Mouse (Mus musculus): ENCODE results near the gene Cdh23. TPM values are rescaled to one million over a fixed set of nuclear protein-coding genes. Genes with fewer than 3 reads are reported as not detected.
A peak's percentile ranks its signal among the peaks of the same experiment; 100 is the strongest.

The Cdh23 gene
- polyA plus RNA-seq, 1 experiment from 2014 or later, result 0.35 TPM

DNA sequence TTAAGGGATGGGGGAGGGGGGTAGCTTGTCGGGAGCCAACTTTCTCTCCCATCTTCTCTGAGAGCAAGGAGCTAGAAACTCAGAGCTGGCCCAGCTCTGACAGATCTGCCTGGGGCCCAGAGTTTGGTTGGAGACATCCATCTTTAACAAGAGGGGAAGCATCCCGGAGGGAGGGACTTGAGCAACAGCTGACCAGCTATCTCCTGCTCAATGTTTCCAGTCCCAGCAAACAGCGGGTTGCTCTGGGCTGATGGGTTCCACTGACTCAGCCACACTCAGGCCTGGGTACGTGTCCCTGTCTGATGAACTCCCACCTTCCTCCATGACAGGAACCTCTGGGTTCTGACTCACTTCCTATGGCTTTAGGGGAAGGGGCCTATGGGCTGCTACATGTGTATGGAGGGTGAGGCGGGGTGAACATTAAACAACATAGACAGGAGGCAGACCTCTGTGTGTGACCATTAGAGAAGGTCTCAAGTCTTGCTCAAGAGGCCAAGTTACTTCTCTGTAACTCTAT lies 305.3 kb downstream of the Cdh23 start:
- Histone ChIP-seq H3K27ac (ENCODE audit: low read length) (no peak overlapping the region), H3K27me3 (replicated peaks; ENCODE audit: insufficient read depth, low read length) (no peaks in the 10 kb centered on the region), H3K9ac (replicated peaks; ENCODE audit: low read depth) (no peak overlapping the region), H3K4me3 (ENCODE audit: low read depth, low read length) (no peak overlapping the region), H3K36me3 (ENCODE audit: insufficient read depth, low read length) (no peaks in the 10 kb centered on the region), H3K4me1 (ENCODE audit: insufficient read depth, low read depth, low read length) (no peaks in the 10 kb centered on the region), H3K9me3 (ENCODE audit: low read length) (no peaks in the 10 kb centered on the region), H3K4me2 (replicated peaks; ENCODE audit: low read depth, low read length) (no peak overlapping the region)
- WGBS, result 75% methylated on average over 5 of the region's 5 CpGs
- TF ChIP-seq EP300 (IDR thresholded peaks at IDR 0.05), result no peak
- TF ChIP-seq CTCF (IDR thresholded peaks at IDR 0.05), result no peak
- DNase-seq (ENCODE audit: low spot score) (peak; percentile 29), ATAC-seq (peak; percentile 39; the same call in 1 of the 2 replicates)

DNA sequence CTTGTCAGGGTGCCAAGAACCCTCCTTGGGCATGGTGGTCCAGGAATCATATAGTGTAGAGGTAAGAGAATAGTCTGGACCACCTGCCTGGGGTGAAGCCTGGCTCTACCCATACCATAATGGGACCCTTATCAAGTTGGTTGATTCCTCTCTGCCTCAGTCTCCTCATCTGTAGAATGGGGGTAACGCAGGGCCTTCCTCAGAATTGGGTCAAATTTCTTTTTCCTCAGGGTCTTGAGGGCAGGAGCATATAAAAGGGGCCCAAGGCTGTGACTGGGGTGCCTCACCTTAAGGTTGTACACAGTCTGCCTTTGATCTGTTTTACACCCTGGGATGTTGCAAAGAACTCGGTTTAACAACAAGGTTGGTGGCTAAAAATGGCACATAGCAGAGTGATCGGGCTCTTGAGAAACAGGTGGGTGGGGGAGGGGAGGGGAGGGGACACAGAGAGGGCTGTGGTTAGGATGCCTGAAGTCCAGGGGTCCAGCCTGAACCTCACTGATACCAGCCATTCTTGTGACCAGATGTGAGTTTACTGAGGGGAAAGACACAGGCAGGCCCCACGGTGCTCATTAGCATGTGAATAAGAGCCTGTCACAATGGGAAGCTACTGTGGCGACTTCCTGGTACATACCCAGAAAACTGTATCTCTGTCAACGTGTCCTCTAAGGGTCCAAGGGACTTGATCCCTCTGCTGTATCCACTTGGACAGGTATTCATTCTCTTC lies 305.9 kb downstream of the Cdh23 start:
- no peak for TF ChIP-seq CTCF (IDR thresholded peaks at IDR 0.05)
- no peak for TF ChIP-seq EP300 (IDR thresholded peaks at IDR 0.05)
- Histone ChIP-seq H3K4me1 (ENCODE audit: insufficient read depth, low read depth, low read length) (no peaks in the 10 kb centered on the region), H3K27me3 (replicated peaks; ENCODE audit: insufficient read depth, low read length) (no peaks in the 10 kb centered on the region), H3K4me3 (ENCODE audit: low read depth, low read length) (no peak overlapping the region), H3K9ac (replicated peaks; ENCODE audit: low read depth) (no peak overlapping the region), H3K4me2 (replicated peaks; ENCODE audit: low read depth, low read length) (no peak overlapping the region), H3K27ac (ENCODE audit: low read length) (no peak overlapping the region), H3K36me3 (ENCODE audit: insufficient read depth, low read length) (no peaks in the 10 kb centered on the region), H3K9me3 (ENCODE audit: low read length) (no peaks in the 10 kb centered on the region)
- ATAC-seq (no peak), DNase-seq (ENCODE audit: low spot score) (no peak)
- 56% methylated on average over 6 of the region's 6 CpGs for WGBS

DNA sequence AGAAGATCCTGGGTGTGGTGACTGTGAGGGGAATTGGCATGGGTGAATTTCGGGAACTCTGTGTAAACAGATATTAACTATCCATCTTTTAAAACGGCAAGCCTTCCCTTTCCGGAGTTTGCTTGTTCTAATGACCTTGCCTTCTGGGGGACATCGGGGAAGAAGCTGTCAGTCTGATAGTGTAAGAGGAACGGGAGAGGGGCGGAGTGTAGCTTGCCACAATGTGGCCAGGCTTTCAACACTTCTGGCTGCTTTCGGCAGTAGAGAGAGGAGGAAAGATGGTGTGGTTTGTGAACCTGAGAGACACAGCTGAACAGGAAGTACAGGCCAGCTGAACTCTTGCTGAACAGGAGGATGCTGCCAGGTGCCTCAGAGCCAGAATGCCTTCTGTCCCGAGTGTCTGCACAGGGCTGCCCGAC lies 306.8 kb downstream of the Cdh23 start:
- ATAC-seq, result peak; percentile 53
- TF ChIP-seq EP300 (IDR thresholded peaks at IDR 0.05) (peak; percentile 68), CTCF (IDR thresholded peaks at IDR 0.05) (no peak)
- Histone ChIP-seq H3K4me1 (ENCODE audit: insufficient read depth, low read depth, low read length) (no peaks in the 10 kb centered on the region), H3K4me3 (ENCODE audit: low read depth, low read length) (no peak overlapping the region), H3K9me3 (ENCODE audit: low read length) (no peaks in the 10 kb centered on the region), H3K27me3 (replicated peaks; ENCODE audit: insufficient read depth, low read length) (no peaks in the 10 kb centered on the region), H3K27ac (ENCODE audit: low read length) (no peak overlapping the region), H3K9ac (replicated peaks; ENCODE audit: low read depth) (no peak overlapping the region), H3K36me3 (ENCODE audit: insufficient read depth, low read length) (no peaks in the 10 kb centered on the region), H3K4me2 (replicated peaks; ENCODE audit: low read depth, low read length) (no peak overlapping the region)
- 15% methylated on average over 9 of the region's 9 CpGs for WGBS
- DNase-seq (ENCODE audit: low spot score), result peak; percentile 62

DNA sequence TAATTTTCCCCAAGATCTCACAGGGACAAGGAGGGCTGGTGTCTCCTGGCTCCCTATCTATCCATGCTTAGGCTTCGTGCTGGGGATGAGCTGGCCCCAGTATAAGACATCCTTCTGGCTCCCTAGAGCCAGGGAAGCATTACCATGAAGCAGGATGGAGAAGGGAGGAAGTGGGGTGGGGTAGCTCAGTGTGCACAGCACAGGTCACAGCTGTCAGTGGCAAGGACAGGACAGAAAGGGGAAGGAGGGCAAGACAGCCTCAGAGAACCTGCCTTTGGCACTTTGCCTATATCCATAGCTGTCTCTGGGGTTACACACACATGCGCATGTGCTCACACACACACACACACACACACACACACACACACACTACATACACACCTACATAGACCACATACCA lies 308.0 kb downstream of the Cdh23 start:
- TF ChIP-seq EP300 (IDR thresholded peaks at IDR 0.05), result no peak
- TF ChIP-seq CTCF (IDR thresholded peaks at IDR 0.05), result no peak
- no peaks in the 10 kb centered on the region for H3K4me1 ChIP-seq (ENCODE audit: insufficient read depth, low read depth, low read length)
- no peaks in the 10 kb centered on the region for H3K36me3 ChIP-seq (ENCODE audit: insufficient read depth, low read length)
- H3K4me3 ChIP-seq (ENCODE audit: low read depth, low read length), result no peak overlapping the region
- no peak overlapping the region for H3K27ac ChIP-seq (ENCODE audit: low read length)
- WGBS, result 66% methylated on average over 2 of the region's 2 CpGs
- no peaks in the 10 kb centered on the region for H3K9me3 ChIP-seq (ENCODE audit: low read length)
- no peaks in the 10 kb centered on the region for H3K27me3 ChIP-seq (replicated peaks; ENCODE audit: insufficient read depth, low read length)
- no peak overlapping the region for H3K9ac ChIP-seq (replicated peaks; ENCODE audit: low read depth)
- no peak for DNase-seq (ENCODE audit: low spot score)
- no peak for ATAC-seq
- no peak overlapping the region for H3K4me2 ChIP-seq (replicated peaks; ENCODE audit: low read depth, low read length)

DNA sequence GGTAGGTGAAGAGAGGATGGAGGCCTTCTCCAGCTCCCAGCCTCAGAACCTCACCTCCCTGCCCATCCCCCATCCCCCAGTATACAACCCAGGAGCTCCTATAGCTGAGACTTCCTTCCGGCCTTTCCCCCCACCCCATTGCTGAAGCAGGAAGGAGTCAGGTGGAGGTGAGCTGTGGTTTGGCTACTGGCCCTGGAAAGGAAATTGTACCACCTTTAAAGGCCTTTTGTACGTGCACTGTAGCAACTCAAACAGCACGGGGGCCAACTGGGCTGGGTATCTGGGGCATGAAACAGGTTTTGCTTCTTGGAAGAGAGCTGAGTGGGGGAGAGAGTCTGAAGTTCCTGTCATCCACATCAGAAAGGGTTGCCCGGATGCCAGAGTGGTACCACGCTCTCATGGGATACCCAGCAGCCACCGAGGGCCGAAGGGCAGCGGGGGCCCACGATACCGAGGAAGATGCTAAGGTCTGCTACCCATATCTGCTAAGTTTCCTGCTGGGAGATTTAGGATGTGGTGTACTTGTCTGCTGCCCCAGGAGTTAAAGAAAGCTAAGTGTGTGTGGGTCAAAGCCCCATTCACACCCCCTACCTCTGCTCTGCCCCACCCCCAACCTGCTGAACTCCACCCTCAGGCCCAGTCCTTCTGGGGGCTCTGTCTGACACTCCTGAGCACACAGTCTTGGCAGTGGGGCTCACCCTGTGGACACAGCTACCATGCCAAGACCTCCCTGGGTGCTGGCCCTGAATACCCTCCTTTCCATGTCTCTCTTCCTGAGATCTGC lies 315.0 kb downstream of the Cdh23 start:
- WGBS, result 56% methylated on average over 10 of the region's 10 CpGs
- peak; percentile 25; the same call in 1 of the 2 replicates for ATAC-seq
- Histone ChIP-seq H3K9ac (replicated peaks; ENCODE audit: low read depth) (no peak overlapping the region), H3K9me3 (ENCODE audit: low read length) (no peaks in the 10 kb centered on the region), H3K36me3 (ENCODE audit: insufficient read depth, low read length) (no peaks in the 10 kb centered on the region), H3K4me3 (ENCODE audit: low read depth, low read length) (no peak overlapping the region), H3K4me1 (ENCODE audit: insufficient read depth, low read depth, low read length) (peaks cover 5% of the 10 kb centered on the region; the same call in 1 of the 2 replicates), H3K27me3 (replicated peaks; ENCODE audit: insufficient read depth, low read length) (no peaks in the 10 kb centered on the region), H3K4me2 (replicated peaks; ENCODE audit: low read depth, low read length) (no peak overlapping the region), H3K27ac (ENCODE audit: low read length) (no peak overlapping the region)
- TF ChIP-seq CTCF (IDR thresholded peaks at IDR 0.05) (no peak), EP300 (IDR thresholded peaks at IDR 0.05) (no peak)
- DNase-seq (ENCODE audit: low spot score), result peak; percentile 14

DNA sequence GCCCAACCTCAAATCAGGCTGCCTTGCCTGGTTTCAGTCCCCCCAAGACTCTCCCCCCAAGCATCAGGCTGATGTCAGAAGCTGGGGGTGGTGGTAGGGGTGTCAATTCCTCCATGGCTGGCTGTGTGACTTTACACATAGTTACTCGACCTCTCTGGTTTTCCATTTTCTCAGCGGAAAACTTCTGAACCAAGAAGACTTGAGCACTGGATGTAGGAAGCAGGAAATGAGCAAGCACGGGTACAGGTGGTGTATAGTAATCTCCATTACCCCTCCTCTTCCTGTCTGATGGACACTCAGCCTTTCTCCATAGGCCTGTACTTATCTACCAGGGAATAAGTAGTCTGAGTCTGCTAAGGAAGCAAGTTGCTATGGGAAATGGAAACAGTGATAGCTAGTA lies 316.1 kb downstream of the Cdh23 start:
- 50% methylated on average over 3 of the region's 3 CpGs for WGBS
- no peak overlapping the region for H3K27ac ChIP-seq (ENCODE audit: low read length)
- H3K4me1 ChIP-seq (ENCODE audit: insufficient read depth, low read depth, low read length), result peaks cover 5% of the 10 kb centered on the region; the same call in 1 of the 2 replicates

More for the DNA sequence above, 316.1 kb downstream of the Cdh23 start:
- no peak overlapping the region for H3K9ac ChIP-seq (replicated peaks; ENCODE audit: low read depth)
- no peak overlapping the region for H3K4me2 ChIP-seq (replicated peaks; ENCODE audit: low read depth, low read length)
- H3K36me3 ChIP-seq (ENCODE audit: insufficient read depth, low read length), result no peaks in the 10 kb centered on the region
- no peaks in the 10 kb centered on the region for H3K27me3 ChIP-seq (replicated peaks; ENCODE audit: insufficient read depth, low read length)
- H3K9me3 ChIP-seq (ENCODE audit: low read length), result no peaks in the 10 kb centered on the region
- DNase-seq (ENCODE audit: low spot score) (no peak), ATAC-seq (no peak)
- H3K4me3 ChIP-seq (ENCODE audit: low read depth, low read length), result no peak overlapping the region
- no peak for TF ChIP-seq CTCF (IDR thresholded peaks at IDR 0.05)
- TF ChIP-seq EP300 (IDR thresholded peaks at IDR 0.05), result no peak

Data from lung, postnatal 0 days (tissue).